Mouse (Mus musculus): Measurements from ENCODE around the gene Tmed10.

Gene Tmed10

GRCm38 (mm10) chr12:85308651-85309050, 66.0 kb downstream of the Tmed10 start:
- no peak for DNase-seq (ENCODE audit: low spot score in 2 of 2)

- peak; percentile 88 to 91 for DNase-seq (ENCODE audit: low spot score in 2 of 2)
These were observed 69.3 kb downstream of the Tmed10 start for GRCm38 (mm10) chr12:85305247-85305892.

GRCm38 (mm10) chr12:85304725-85305124, 69.9 kb downstream of the Tmed10 start:
- DNase-seq (ENCODE audit: low spot score in 2 of 2): no peak

GRCm38 (mm10) chr12:85303256-85303655, 71.4 kb downstream of the Tmed10 start:
- DNase-seq (ENCODE audit: low spot score in 2 of 2): no peak

GRCm38 (mm10) chr12:85298835-85299180, 75.8 kb downstream of the Tmed10 start:
- no peak for DNase-seq (ENCODE audit: low spot score in 2 of 2)

- DNase-seq (ENCODE audit: low spot score in 2 of 2): no peak
These were observed 76.4 kb downstream of the Tmed10 start for GRCm38 (mm10) chr12:85298127-85298834.

- no peak for DNase-seq (ENCODE audit: low spot score in 2 of 2)
These were observed 77.2 kb downstream of the Tmed10 start for GRCm38 (mm10) chr12:85297345-85297997.

GRCm38 (mm10) chr12:85296915-85297314, 77.7 kb downstream of the Tmed10 start:
- DNase-seq (ENCODE audit: low spot score in 2 of 2): no peak

- no peak for DNase-seq (ENCODE audit: low spot score in 2 of 2)
These were observed 79.1 kb downstream of the Tmed10 start for GRCm38 (mm10) chr12:85295506-85295905.

- no peak for DNase-seq (ENCODE audit: low spot score in 2 of 2)
These were observed 81.7 kb downstream of the Tmed10 start for GRCm38 (mm10) chr12:85292906-85293305.

- no peak for DNase-seq (ENCODE audit: low spot score in 2 of 2)
These were observed 82.4 kb downstream of the Tmed10 start for GRCm38 (mm10) chr12:85292288-85292687.

- no peak for DNase-seq (ENCODE audit: low spot score in 2 of 2)
These were observed 83.1 kb downstream of the Tmed10 start for GRCm38 (mm10) chr12:85291541-85291940.

- no peak for DNase-seq (ENCODE audit: low spot score in 2 of 2)
These were observed 84.0 kb downstream of the Tmed10 start for GRCm38 (mm10) chr12:85290633-85291032.
